Mouse (Mus musculus) bone marrow, adult 2 months (tissue): Measurements from ENCODE around the gene Slc22a6.

ENCODE experiments used
- CTCF ChIP-seq: fragments of 200-500 bp; IDR thresholded peaks from 2 replicates; pipeline ENCODE4 v1.5.1; 2011; ENCODE audit warnings: low read length, control low read depth; ENCODE audit not compliant: control insufficient read depth, insufficient read depth
- POLR2A ChIP-seq: fragments of 200-500 bp; IDR thresholded peaks from 2 replicates; pipeline ENCODE4 v1.6.1; 2011; ENCODE audit warnings: low read depth, mild to moderate bottlenecking, control low read depth, low read length, borderline replicate concordance; ENCODE audit not compliant: control insufficient read depth

DNA sequence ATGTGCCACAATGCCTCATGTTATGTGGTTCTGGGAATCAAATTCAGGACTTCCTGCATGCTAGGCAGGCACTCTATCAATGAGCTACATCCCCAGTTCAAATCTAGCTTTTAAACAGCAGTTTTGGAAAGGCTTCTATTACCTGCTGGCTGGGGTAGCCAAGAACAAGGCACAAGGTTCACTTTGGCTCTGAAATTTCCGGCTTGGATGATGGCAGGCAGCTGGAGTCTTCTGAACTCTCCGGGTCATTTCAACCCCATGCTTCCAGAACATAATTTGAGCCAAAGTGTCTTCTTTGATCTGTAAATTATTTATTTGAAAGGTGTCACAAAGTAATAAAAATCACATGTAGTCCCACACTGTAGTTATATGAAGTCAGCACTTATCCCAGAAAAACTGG, 4.7 kb upstream of the Slc22a6 start:
- no peak for TF ChIP-seq POLR2A
- TF ChIP-seq CTCF: no peak
